Mouse (Mus musculus) megakaryocyte, adult 5-6 weeks (primary cell): ENCODE results near the gene Bcas3. TPM values are rescaled to one million over a fixed set of nuclear protein-coding genes. Genes with fewer than 3 reads are reported as not detected.

Experiments used
- ATAC-seq: 2 replicates; pipeline ENCODE4 v1.8.0; 2016; ENCODE audit warnings: mild to moderate bottlenecking, inconsistent platforms; ENCODE audit not compliant: poor library complexity, severe bottlenecking
- total RNA-seq, 2 experiments: library from RNA; stranded (forward) in 1 of 2; stranded (reverse) in 1 of 2; fragments of 153-499, 151-499 nt in 1 of 2; fragments of 221-1000, 200-1000 nt in 1 of 2; gene quantifications; 2 replicates each; pipeline versions ENCODE4 v1.2.3 to v1.2.4; 2015 to 2017

Gene Bcas3
- total RNA-seq, 2 experiments from 2014 or later, result 12.8 to 14.5 TPM

DNA sequence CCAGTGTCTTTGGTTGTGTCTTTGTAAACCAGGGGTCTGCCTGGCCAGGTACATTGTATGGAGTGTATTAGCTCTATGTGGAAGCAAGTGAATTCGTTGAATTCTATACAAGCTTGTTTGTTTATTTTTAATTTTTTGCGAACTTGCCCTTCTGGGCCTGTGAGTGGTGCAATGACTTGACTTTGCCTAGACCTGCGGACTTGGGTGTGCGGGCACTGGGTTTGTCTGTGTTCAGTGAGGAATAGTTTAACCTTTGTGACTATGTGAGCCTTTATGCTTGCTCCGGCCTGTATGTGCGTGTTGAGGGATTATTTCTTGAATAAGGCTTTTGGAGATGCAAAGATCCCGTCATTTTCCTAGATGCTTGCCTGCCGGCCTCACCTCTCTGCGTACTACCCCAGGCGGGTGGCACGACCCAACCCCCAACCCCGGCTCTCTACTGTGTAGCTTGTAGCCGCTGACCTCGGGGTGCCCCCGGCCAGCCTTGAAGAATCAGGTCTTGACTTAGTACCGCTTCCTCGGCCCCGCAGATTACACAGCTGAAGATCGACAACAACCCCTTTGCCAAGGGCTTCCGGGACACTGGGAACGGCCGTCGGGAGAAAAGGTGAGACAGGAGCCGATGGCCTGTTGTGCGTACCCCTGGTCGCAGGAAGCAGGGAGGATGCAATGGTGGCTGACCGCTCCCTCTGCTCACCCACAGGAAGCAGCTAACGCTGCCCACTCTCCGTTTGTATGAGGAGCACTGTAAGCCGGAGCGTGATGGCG, 483.7 kb downstream of the Bcas3 start:
- no peak for ATAC-seq

DNA sequence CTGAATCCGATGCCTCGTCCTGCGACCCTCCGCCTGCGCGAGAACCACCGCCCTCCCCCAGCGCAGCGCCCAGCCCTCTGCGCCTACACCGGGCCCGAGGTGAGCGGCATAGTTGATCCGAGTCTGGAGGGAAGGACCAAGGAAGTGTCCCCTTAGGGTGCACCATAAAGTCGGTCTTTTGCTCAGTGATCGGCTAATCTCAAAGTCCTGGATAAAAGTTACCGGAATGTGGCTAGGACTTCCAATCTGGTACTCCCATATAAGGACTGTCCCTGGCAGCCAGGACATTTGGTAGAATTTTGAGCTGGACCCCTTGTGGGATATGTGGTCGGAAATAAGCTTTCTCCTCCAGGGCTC, 484.3 kb downstream of the Bcas3 start:
- no peak for ATAC-seq

DNA sequence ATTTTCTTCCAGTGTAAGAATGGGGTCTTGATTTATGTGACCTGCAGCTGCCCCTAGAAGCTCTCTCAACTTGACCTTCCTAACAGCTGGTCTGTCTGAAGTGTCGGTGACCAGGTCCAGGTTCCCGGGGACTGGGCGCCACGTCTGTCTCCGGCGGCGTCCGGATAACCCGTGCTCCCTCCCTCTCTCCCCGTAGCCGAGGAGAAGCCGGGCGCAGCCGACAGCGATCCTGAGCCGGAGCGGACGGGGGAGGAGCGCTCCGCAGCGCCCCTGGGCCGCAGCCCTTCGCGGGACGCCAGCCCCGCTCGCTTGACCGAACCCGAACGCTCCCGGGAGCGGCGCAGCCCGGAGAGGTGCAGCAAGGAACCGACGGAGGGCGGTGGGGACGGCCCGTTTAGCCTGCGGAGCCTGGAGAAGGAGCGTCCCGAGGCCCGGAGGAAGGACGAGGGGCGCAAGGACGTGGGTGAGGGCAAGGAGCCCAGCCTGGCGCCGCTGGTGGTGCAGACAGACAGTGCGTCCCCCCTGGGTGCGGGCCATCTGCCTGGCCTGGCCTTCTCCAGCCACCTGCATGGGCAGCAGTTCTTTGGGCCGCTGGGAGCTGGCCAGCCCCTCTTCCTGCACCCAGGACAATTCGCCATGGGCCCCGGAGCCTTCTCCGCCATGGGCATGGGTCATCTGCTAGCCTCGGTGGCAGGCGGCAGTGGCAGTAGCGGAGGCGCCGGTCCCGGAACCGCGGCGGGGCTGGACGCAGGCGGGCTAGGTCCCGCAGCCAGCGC, 484.9 kb downstream of the Bcas3 start:
- ATAC-seq, result no peak

DNA sequence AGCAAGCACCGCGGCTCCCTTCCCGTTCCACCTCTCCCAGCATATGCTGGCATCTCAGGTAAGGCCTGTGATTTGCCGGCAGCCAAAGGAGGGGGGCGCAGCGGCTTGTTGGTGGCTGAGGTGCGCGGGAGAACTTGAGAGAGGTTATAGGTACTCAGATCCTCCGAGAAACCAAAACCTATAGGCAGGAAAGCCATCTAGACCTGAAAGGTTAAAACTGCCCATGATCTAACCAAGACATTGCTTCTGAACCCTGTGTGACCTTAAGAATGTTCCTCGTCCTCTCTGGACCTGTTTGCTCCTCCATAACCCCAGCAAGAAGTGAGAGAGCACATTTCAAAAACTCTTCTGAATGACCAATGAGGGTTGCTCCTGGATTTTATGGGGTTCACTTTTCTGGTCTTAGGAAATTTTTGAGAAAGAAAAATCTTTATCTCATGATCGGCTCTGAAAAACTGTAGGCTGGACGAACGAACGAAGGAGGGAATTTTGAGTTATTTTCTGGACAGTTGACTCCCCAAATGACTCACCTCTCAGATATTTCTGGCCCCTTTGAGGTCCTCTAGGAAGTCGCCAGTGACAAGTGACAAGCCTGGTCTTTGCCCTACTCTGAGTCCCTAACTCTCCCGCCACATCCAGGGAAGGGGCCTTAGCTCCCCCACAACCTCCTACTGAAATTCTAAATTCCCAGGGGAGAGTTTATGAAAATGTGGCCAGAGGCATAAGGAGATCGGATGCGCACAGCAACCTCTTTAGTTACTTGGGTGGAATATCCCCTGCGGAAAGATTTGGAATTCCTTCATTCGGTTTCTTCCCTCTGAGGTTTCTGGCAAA, 485.7 kb downstream of the Bcas3 start:
- ATAC-seq, result no peak

DNA sequence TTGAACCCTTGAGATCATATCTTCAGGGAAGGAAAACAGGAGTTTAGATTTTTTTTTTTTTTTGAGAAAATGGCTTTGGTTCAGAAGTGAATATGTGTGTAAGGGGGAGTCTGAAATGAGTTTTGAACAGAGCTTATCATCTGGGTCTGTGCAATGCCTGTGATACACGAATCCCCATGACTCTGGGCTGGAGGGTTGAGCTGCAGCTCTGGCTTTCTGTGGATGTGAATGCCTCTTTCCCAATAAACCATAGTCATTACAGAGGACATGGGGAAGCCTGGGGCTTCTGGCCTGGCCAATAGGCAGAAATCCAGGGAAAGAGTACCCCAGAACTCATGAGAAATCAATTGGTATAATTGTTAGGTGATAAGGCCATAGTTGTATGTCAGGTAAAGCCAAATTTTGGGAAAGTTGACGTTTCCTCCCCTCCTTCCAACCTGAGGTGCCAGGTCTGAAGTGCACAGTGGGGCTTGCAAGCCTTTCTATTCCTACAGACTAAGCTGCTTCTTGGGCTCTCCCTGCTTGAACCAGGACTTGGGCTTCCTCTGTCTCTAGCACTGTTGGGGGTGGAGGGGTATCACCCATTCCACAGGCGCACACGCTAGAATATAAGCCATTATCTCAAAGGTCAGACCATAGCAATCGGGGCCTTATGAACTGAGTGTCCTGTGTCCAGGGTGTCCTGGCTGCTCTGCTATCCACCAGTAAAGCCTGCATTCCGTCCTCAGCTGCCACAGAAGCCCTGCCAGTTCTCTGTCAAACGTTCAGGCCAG, 486.5 kb downstream of the Bcas3 start:
- no peak for ATAC-seq

DNA sequence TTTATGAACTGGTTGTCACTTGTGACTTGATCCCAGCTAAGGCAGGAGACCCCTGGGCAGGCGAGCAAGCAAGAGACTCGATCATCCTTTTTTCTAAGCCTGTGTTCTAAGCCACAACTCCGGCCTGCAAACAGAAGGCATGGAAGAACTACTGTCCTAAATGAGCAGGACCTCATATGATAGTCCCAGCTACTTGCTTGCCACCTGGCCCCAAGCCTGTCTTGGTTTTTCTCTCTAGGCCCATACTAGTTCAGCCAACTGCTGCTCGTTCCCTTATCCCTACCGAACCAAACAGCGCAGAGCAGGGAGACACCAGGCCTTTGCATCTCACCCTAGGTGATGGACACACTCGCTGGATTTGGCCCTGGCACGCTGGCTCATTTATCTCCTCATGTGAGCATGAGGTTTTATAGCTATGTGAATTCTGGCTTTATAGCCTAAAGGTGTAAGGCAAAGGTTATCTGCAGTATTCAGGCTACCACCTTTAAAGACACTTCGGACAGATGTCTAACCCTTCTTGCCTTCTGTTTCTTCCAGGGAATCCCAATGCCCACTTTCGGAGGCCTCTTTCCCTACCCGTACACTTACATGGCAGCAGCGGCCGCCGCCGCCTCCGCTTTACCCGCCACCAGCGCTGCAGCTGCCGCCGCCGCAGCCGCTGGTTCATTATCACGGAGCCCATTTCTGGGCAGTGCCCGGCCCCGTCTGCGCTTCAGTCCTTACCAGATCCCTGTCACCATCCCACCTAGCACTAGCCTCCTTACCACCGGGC, 487.2 kb downstream of the Bcas3 start:
- ATAC-seq, result no peak

DNA sequence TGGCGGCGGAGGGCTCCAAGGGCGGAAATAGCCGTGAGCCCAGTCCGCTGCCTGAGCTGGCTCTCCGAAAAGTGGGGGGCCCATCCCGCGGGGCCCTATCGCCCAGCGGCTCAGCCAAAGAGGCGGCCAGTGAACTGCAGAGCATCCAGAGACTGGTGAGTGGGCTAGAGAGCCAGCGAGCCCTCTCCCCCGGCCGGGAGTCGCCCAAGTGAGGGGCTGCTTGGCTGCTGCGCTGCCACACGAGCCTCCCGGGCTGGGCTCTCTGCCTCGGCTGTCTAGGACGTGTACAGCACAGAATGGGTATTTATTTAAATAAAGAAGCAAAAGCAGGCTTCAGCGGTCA, 487.8 kb downstream of the Bcas3 start:
- no peak for ATAC-seq

DNA sequence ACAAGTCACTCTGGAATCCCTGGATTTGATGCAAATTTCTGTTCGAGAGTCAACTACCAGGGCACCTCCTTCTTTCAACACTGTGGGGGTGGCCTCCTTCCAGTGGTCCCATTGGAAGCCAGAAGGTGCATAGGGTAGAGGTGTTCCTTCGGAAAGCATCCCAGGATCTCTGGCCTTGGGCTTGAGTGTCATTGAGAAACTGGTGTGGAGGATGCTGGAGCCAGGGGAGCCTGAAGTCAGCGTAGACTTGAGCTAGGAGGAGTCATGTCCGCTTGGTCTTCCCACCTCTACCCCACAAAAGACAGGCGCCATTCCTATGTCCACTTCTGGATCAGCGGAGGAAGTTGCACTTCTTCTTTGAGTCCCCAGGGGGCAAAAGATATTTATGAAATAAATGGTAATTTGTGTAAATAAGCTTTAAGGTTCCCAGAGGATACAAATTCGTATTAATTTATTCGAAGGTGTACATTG, 488.3 kb downstream of the Bcas3 start:
- no peak for ATAC-seq

DNA sequence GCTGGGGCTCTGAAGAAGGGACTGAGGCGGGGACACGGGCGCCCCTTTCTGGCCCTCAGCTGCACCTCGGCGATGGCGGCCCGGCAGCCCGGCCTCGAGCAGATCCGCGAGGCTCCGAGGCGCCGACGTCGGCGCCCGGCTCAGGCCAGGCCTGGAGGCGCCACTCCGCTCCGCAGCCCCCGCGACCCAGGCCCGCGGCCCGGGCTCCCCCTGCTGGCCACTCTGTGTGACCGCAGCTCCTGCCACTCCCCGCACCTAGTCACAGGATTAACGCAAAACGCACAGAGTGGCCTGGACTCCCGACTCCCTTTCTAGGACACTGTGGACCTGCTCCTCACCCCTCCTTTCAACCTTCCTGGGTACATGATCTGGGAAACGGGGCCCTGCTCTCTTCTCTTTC, 489.0 kb downstream of the Bcas3 start:
- ATAC-seq, result peak; percentile 68

DNA sequence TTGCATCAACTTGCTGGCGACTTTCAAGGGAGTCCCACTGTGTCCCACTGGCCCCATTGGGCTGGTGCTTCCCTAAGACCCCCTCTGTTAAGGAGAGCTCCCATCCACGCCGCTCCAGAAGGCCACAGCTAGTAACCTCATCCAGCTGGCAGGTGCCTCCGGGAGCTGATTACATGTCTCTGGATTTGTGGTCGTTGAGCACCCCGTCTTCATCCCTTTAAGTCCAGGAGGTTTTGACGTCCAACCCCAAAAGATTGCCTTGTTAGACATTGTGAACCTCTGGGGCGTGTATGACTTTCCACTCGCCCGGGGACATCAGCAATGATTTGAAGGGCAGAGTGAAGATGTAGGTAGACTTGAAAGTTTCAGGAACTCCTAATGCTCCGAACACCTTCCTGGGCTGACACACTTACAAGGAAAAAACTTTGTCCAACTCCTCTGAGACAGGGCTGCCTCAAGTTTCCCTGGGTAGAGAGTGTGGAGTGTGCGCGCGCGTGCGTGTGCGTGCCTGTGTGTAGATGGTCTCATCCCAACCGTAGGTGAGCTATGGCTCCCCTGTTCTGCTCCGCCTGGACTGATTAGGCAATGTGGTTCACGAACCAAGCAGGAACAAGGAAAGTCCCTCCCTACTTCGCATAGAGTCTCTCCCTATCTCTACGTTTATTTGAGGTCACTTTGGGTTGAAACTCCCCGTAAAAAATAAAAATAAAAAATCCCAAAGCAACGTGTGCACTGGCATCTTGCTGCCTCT, 489.8 kb downstream of the Bcas3 start:
- no peak for ATAC-seq

DNA sequence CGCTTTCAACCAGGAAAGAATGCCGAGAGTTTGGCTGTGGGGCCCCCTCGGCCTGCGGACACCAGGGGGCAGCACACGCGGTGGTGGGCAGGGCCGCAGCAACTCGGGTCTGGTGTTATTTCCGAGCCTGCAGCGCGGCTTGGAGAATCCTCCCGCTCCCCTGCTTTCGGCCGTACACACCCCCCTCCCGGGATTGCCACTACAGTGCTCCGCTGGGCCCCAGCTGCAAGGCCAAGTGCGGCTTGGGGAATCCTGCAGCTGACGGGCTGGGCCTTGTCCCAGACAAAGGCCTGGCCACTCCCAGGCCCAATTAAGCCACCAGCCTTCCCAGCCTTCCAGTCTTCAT, 490.4 kb downstream of the Bcas3 start:
- peak; percentile 66 for ATAC-seq

DNA sequence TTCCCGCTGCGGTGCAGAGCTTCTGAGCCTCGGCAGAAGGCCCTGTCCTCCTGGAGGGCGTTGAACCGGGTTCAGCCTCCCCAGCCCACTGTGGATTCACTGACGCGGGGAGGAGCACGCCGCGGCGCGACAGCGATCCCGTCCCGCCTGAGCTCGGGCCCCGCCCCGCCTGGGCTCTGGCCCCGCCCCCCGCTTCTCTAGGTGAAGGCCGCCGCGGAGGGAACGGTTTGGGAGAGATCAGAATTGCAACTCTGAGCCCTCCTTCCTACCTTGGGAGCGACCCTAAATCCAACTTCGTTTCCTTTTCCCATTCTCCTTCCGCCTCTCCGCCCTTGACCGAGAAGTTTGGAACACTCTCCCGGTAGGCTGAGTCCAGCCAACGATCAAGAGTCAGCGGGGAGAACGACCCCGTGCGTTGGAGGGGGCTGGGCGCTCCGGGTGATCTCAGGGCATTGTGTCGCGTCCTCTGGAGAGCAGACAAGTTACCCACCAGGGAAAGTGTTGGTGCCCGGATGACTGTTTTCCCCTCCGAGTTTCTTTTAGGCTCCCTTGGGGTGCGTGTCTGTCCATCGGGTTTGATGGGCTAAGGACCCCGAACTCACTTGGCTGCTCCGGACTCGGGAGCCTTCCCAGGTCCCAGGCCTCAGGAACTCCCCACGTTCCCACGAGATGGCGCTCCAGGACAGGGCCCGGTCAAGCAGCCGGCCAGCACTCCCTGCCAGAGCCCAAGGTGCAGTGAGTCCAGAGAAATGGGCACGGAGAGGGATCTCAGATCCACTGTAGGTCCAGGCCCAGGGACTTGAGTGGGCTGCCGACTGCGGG, 491.4 kb downstream of the Bcas3 start:
- ATAC-seq, result peak; percentile 54

DNA sequence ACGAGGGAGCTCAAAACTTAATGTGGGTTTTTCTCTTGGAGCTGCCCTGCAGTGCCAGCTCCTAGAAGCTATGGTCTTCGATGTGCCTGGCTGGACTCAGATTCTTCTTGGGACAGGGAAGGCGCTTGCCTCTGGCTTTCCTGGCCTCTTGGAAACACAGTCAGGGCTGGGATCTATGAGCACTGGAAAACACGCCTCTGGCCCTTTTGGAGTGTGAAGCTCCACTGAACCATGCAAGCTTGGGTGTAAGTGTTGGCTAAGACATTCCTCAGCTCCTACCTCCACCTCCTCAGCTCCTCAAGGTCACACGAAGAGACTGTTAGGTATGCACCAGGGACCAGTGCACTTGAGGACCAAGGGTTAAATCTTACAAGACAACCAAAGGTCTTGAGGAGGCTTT, 492.0 kb downstream of the Bcas3 start:
- no peak for ATAC-seq

DNA sequence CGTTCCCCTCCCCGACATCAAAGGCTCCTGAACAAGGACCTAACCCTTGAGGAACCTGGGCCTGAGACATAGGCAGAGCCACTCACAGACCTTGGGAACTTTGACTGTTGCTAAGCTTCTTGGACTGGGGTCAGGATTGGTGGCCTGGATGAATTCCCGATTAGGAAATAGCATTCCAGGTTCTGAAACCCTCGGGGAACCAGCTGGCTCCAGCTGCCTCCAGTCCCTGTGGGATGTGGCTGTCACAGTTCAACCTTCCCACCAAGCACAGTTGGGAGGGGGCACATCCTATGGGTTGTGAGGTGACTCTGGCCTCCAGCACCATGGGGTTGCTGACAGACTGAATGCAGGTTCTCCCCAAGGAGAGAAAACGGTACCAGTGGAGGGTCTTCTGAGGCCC, 493.0 kb downstream of the Bcas3 start:
- ATAC-seq, result no peak

DNA sequence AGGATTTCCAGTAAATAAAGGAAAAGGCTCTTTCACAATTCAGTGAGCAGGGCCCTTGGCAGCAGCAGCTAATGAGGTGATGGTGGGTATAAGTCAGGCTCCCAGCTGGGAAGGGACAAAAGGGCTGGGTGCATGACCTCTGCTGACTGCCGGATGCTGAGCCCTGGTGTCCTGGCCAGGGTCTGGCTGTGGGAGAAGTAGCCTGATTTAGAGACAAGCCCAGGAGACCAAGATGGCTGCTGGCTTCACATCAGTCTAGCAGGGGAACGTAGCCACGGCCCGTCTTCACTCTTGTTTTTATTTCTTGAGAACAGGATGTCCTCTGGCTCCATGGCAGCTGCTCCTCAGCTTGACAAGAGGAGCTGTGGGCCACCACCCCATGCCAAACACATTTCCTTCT, 493.5 kb downstream of the Bcas3 start:
- ATAC-seq, result no peak

DNA sequence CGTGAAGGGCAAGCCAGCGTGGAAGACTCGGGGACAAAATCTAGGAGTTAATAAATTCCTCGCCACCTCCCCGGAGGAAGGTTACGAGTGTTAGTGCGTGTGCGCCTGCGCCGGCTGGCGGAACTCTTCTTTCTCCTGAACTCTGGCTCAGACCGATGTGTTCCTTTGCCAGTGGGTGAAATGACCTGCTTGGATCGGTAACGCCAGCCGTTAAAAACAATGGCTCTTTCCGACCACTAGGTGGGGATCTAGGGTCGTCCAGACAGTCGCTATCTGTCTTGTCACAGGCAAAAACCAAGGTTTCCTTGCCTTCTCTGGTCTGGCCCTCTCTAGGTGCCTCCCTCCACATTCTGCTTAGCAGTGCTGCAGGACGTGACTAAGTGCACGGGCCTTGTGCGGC, 496.1 kb downstream of the Bcas3 start:
- ATAC-seq, result peak; percentile 60

DNA sequence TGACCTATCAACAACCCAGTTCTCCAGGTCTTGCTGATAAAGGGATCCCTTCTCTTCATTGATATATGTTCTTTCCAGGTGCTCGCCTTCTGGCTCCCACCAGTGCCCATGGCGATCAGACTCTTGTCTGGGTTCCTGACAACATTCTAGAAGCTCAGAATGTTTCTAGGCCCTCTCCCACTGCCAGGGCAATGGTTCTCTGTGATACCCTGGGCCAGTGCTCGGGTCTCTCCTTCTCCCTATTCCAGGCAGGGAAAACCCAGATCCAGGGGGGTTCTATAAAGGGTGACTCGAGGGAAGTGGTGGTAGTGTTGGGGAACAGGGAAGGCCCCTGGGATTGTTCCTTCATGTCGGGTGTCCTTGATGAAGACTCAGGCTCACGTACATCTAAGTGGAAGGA, 497.3 kb downstream of the Bcas3 start, which contains the start of gene Gm11444:
Gene Gm11444 (minus strand): TSS at position 101 of the 400 bp plus-strand sequence.
- ATAC-seq, result no peak

DNA sequence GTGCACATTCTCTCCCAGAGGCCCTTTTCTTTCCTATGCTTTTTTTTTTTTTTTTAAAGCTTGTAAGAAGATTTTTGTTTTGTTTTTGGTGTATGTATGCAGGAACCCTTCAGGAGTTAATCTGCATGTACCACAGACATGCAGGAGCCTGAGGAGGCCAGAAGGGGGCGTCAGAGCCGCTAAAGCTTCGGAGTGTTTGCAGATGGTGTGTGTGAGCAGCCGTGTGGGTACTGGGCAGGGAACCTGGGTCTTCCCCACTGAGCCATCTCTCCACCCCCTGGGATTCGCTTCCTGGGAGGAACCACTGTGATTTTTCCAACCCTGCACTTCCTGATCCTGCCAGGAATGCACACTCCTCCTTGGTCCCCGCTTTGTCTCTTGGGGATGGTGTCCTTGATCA, 497.8 kb downstream of the Bcas3 start:
- ATAC-seq, result no peak
